In the genomic region with DNA sequence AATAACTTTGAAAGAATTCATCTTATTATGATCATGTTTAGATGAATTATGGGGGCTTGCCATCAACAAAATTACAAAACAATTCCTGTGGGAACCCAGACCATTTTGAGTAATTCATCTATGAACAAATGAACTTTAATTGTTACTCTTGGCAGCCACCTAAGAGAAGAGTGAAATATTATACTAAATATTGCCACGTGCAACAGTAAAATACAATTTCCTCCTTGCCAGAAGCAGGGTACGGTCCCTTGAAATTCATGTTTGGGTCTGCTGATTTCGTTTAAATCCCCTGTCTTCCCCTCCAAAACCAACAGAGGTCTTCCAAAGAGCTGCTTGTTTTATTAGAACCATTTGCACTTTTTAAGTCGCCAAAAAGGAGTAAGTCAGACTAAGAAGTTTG, we compare ENCODE assay signal across 25 mouse cellular contexts.
"Had no signal": no experiment of that assay in that cellular context is flagged by ENCODE, and none has a peak within 500 bp of the region (broad histone marks: within the 10 kb centered on the region; RNA-seq: fewer than 3 reads in every experiment).

No protein-coding gene starts in this region.

- H3K36me3 ChIP-seq: heart, embryonic 10.5 days; heart, embryonic 12.5 days; hindbrain, embryonic 10.5 days; hindbrain, embryonic 12.5 days; intestine, embryonic 15.5 days; limb, embryonic 13.5 days; limb, embryonic 15.5 days; liver, embryonic 12.5 days had no signal

- H3K27ac ChIP-seq: gastrocnemius, adult 2 months; heart, embryonic 10.5 days; hindbrain, embryonic 10.5 days; hindbrain, embryonic 12.5 days; hindbrain, embryonic 14.5 days; intestine, embryonic 15.5 days; limb, embryonic 13.5 days; limb, embryonic 15.5 days; liver, embryonic 12.5 days; liver, embryonic 14.5 days had no signal

- ATAC-seq: hindbrain, embryonic 16.5 days; inflammation-experienced regulatory T-cells, adult 6 months; intestine, embryonic 15.5 days; intestine, postnatal 0 days; liver, embryonic 12.5 days had no signal

- H3K27me3 ChIP-seq: heart, embryonic 12.5 days; hindbrain, embryonic 12.5 days; intestine, embryonic 15.5 days; limb, embryonic 13.5 days; limb, embryonic 15.5 days; liver, embryonic 12.5 days had no signal

- DNase-seq: gastrocnemius, adult 2 months; gastrocnemius, postnatal 10 days; gastrocnemius, postnatal 25 days; heart, adult 18-20 months; heart, postnatal 10 days; heart, postnatal 4 days; kidney, adult 18-20 months; kidney, postnatal 4 days; layer of hippocampus, adult 9-11 months; layer of hippocampus, postnatal 36 days; left cerebral cortex, postnatal 4 days; lung, adult 18-20 months had no signal

- H3K4me1 ChIP-seq: heart, embryonic 10.5 days; heart, embryonic 12.5 days; hindbrain, embryonic 10.5 days; hindbrain, embryonic 12.5 days; intestine, embryonic 15.5 days; liver, embryonic 12.5 days had no signal

- H3K4me2 ChIP-seq: heart, embryonic 12.5 days; hindbrain, embryonic 12.5 days; hindbrain, embryonic 14.5 days; intestine, embryonic 15.5 days; limb, embryonic 13.5 days; limb, embryonic 15.5 days; liver, embryonic 12.5 days had no signal

- H3K4me3 ChIP-seq: gastrocnemius, adult 2 months; heart, embryonic 10.5 days; heart, embryonic 12.5 days; hindbrain, embryonic 10.5 days; hindbrain, embryonic 12.5 days; intestine, embryonic 15.5 days; limb, embryonic 13.5 days; limb, embryonic 15.5 days; liver, embryonic 12.5 days had no signal

- H3K9ac ChIP-seq: heart, embryonic 12.5 days; hindbrain, embryonic 12.5 days; hindbrain, embryonic 14.5 days; intestine, embryonic 15.5 days; limb, embryonic 13.5 days; limb, embryonic 15.5 days; liver, embryonic 12.5 days; liver, embryonic 14.5 days had no signal

- H3K9me3 ChIP-seq: heart, embryonic 10.5 days; heart, embryonic 12.5 days; hindbrain, embryonic 10.5 days; hindbrain, embryonic 12.5 days; intestine, embryonic 15.5 days; limb, embryonic 13.5 days; limb, embryonic 15.5 days; liver, embryonic 12.5 days had no signal
